Mouse (Mus musculus): ENCODE data around the gene Olfr1282. TPM values are rescaled to one million over a fixed set of nuclear protein-coding genes. Genes with fewer than 3 reads are reported as not detected.
"Not testable (repeated sequence)": the region's sequence is repeated elsewhere in the genome, so short reads cannot be mapped to it uniquely, and the experiment has no call there.

Olfr1282 gene
- not detected for total RNA-seq (2021)
- long read RNA-seq, experiment 1, result 0 reads
- long read RNA-seq, experiment 2, result 0 reads

GRCm38 (mm10) chr2:111335976-111336375 is at the start of gene Olfr1282:
Gene Olfr1282 (minus strand): TSS chr2:111336076.
- DNase-seq (ENCODE audit: low spot score in 2 of 2), result no peak

GRCm38 (mm10) chr2:111375222-111375621 is 39.3 kb upstream of the Olfr1282 start, which contains the start of gene Olfr1284:
Gene Olfr1284 (plus strand): TSS chr2:111375522.
- no peak for DNase-seq (ENCODE audit: low spot score in 2 of 2)

DNA sequence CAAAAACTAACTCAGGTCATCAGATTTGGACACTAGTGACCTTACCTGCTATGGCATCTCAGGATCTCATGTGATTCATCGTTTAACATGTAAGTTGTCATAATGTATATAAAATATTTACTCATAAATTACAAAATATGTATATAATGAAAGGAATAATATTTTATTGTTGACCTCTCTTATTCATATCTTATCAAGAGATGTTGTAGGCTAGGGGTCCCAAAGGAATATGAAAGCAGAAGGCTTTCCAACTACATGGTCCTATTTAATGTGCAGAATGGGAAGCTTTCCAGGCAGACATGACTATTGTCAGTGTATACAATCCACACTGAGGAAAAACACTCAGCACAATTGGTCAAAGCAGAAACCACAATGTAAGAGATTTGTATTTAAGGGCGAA is 30.6 kb upstream of the Olfr1282 start, which contains the start of gene Olfr1283:
Olfr1283 (plus strand) TSS at position 301 of the 400 bp plus-strand sequence.
- no peak for DNase-seq (ENCODE audit: low spot score in 2 of 2)

DNA sequence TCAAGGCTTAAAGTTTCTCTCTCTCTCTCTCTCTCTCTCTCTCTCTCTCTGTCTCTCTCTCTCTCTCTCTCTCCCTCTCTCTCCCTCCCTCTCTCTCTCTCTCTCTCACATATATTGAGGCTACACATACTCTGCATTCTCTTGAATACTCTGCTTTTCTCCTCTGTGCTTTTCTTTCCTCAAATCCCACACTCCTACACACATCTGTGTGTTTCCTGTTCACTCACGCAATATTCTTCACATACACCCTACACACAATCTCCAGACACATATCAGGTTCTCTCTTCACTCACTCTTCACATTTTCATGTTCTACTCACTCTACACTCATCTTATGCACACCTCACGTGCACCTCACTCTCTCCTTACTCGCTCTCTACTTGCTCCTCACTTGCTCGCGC is 2.2 kb downstream of the Olfr1282 start:
- not testable (repeated sequence) for DNase-seq (ENCODE audit: low spot score in 2 of 2)

DNA sequence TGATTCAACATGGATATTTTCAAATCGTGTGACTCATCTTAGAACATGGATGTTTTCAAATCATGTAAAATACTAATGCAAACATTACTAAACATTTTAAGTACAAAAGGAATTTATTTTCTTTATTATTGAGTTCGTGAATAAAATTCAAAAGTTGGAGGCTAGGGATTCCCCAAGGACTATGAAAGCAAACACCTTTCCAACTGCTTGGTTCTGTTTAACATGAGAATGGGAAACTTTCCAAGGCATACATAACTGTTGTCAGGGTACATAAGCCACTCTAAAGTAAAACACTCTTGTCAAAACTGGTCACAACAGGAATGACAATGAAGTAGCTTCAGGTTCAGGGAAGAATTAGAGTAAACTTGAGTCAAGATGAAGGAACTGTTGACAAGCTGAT is 9.7 kb downstream of the Olfr1282 start, which contains the start of gene Olfr1281:
Olfr1281 (plus strand) TSS at position 301 of the 400 bp plus-strand sequence.
- DNase-seq (ENCODE audit: low spot score in 2 of 2), result no peak

DNA sequence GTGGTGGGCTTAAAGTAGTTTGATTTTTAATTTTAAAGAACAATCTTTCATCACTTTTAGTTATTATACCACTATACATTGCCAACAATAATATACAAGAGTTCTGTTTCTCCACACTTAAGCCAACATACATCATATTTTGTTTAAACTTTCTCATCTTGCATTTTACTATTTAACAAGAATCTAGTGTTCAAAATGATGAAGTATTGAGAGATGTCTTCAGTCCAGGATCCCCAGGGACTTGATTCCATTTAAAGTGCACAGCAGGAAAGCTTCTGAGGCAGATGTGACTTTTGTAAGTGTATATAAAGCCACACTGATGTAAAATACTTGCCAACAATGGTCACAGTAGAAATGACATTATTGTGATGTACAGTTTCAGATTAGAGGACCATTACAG is 22.2 kb downstream of the Olfr1282 start, which contains the start of gene Olfr1280:
Olfr1280 (plus strand) TSS at position 301 of the 400 bp plus-strand sequence.
- no peak for DNase-seq (ENCODE audit: low spot score in 2 of 2)

- DNase-seq (ENCODE audit: low spot score in 2 of 2), result no peak
Measured at GRCm38 (mm10) chr2:111300374-111300773, 35.5 kb downstream of the Olfr1282 start, which contains the start of gene Olfr1279. Gene Olfr1279 (plus strand): TSS chr2:111300635.

DNA sequence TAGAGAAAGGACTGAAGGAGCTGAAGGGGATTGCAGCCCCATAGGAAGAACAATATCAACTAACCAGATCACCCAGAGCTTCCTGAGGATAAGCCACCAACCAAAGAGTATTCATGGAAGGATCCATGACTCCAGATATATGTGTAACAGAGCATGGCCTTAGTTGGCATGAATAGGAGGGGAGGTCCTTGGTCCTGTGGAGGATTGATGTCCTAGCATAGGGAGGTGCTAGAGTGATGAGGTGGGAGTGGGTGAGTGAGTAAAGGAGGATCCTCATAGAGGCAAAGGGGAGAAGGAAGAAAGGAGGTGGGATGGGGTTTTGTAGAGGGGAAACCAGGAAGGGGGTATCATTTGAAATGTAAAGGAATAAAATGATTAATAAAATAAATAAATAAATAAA is 37.3 kb downstream of the Olfr1282 start:
- no peak for DNase-seq (ENCODE audit: low spot score in 2 of 2)

- no peak for DNase-seq (ENCODE audit: low spot score in 2 of 2)
Measured at GRCm38 (mm10) chr2:111289836-111290235, 46.0 kb downstream of the Olfr1282 start, which contains the start of gene Olfr1278. Gene Olfr1278 (plus strand): TSS chr2:111290136.

Other genes with a start within 250 kb of the Olfr1282 start
- gene Gm13941, start 230.1 kb downstream of the Olfr1282 start, total RNA-seq (2021), result not detected
- gene Gm15130, start 183.1 kb downstream of the Olfr1282 start, total RNA-seq (2021), result not detected
- gene 4930430A15Rik, start 106.5 kb downstream of the Olfr1282 start, total RNA-seq (2021), result not detected
- not detected for gene Olfr1275, start 100.8 kb downstream of the Olfr1282 start, total RNA-seq (2021)
- gene Olfr1276, start 81.6 kb downstream of the Olfr1282 start, total RNA-seq (2021), result not detected
- not detected for gene Olfr1277, start 62.0 kb downstream of the Olfr1282 start, total RNA-seq (2021)
- not detected for gene Olfr1278, start 45.9 kb downstream of the Olfr1282 start, total RNA-seq (2021)
- gene Olfr1279, start 35.4 kb downstream of the Olfr1282 start, total RNA-seq (2021), result not detected
- gene Olfr1280, start 22.1 kb downstream of the Olfr1282 start, total RNA-seq (2021), result not detected
- gene Olfr1281, start 9.6 kb downstream of the Olfr1282 start, total RNA-seq (2021), result not detected
- not detected for gene Olfr1283, start 30.7 kb upstream of the Olfr1282 start, total RNA-seq (2021)
- gene Olfr1284, start 39.4 kb upstream of the Olfr1282 start, total RNA-seq (2021), result not detected
- not detected for gene Olfr1286, start 87.0 kb upstream of the Olfr1282 start, total RNA-seq (2021)
- not detected for gene Olfr1287, start 113.1 kb upstream of the Olfr1282 start, total RNA-seq (2021)
- not detected for gene Olfr1288, start 138.0 kb upstream of the Olfr1282 start, total RNA-seq (2021)
- gene Olfr1289, start 144.7 kb upstream of the Olfr1282 start, total RNA-seq (2021), result not detected
- not detected for gene Olfr1290, start 157.8 kb upstream of the Olfr1282 start, total RNA-seq (2021)
- gene Olfr1291-ps1, start 161.1 kb upstream of the Olfr1282 start, total RNA-seq (2021), result not detected
- not detected for gene Olfr1293-ps, start 189.1 kb upstream of the Olfr1282 start, total RNA-seq (2021)
- gene Olfr1294, start 204.2 kb upstream of the Olfr1282 start, total RNA-seq (2021), result not detected
- not detected for gene Olfr1295, start 233.6 kb upstream of the Olfr1282 start, total RNA-seq (2021)